Mouse (Mus musculus) kidney, adult 2 months (tissue): Measurements from ENCODE around the gene Gm11127.

Experiments used
- CTCF ChIP-seq: fragments of 200-500 bp; conservative IDR thresholded peaks from 2 replicates; pipeline ENCODE4 v1.5.1; 2011; ENCODE audit warnings: low read depth, mild to moderate bottlenecking, control low read depth, low read length, moderate library complexity, mixed read lengths; ENCODE audit not compliant: insufficient read depth, insufficient read length
- POLR2A ChIP-seq: fragments of 200-500 bp; IDR thresholded peaks from one replicate; pipeline ENCODE4 v1.6.1; 2011; ENCODE audit warnings: low read depth, low read length, control low read depth

- TF ChIP-seq CTCF (no peak), POLR2A (no peak)
These were observed 25.2 kb upstream of the Gm11127 start for GRCm38 (mm10) chr17:36083266-36083869.
